Mouse (Mus musculus): ENCODE measurements around the gene Rtkn2. TPM values are rescaled to one million over a fixed set of nuclear protein-coding genes. Genes with fewer than 3 reads are reported as not detected.

Gene Rtkn2
- total and polyA plus RNA-seq, 3 experiments = 0.11 TPM; not detected in 2

DNA sequence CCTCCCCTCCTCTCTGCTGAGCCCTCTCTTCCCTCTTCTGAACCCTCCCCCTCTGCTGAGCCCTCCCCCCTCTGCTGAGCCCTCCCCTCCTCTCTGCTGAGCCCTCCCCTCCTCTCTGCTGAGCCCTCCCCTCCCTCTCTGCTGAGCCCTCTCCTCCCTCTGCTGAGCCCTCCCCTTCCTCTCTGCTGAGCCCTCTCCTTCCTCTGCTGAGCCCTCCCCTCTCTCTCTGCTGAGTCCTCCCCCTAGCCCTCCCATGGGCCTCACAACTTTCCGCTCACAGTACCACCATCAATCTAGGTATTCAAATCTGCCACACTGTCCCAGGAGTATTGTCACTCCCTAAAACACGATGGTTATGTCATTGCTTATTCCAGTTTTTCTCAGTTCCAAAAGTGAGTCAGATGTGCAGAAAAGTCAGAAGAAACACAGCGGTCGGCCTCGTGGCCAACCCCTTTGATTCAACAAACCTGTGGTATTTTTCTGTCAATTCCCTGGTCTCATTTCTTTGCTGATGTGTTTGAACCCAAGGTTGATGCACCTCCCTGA lies 49.8 kb downstream of the Rtkn2 start:
- peaks cover 56% of the 10 kb centered on the region for H3K9me3 ChIP-seq (replicated peaks)
- H3K27me3 ChIP-seq (ENCODE audit: insufficient read depth, low read length) = no peaks in the 10 kb centered on the region
- H3K4me1 ChIP-seq (ENCODE audit: insufficient read depth, low read depth, low read length) = no peaks in the 10 kb centered on the region
- H3K36me3 ChIP-seq (replicated peaks) = no peaks in the 10 kb centered on the region
- H3K4me3 ChIP-seq (ENCODE audit: low read depth, low read length) = no peak overlapping the region
- ATAC-seq (ENCODE audit: extremely low read depth, insufficient number of reproducible peaks, low FRiP score, poor library complexity, severe bottlenecking) (no peak), DNase-seq (ENCODE audit: low spot score) (no peak)
- TF ChIP-seq GATA2 (IDR thresholded peaks at IDR 0.05; ENCODE audit: borderline replicate concordance, low read depth, low read length) (no peak), CTCF (IDR thresholded peaks at IDR 0.05; ENCODE audit: low read depth, low read length) (no peak), TAL1 (conservative IDR thresholded peaks at IDR 0.05; ENCODE audit: low read depth, low read length) (no peak), POLR2AphosphoS5 (IDR thresholded peaks at IDR 0.05; ENCODE audit: insufficient replicate concordance, low read depth, low read length) (no peak), GATA1 (IDR thresholded peaks at IDR 0.05; ENCODE audit: borderline replicate concordance, low read length) (no peak)

DNA sequence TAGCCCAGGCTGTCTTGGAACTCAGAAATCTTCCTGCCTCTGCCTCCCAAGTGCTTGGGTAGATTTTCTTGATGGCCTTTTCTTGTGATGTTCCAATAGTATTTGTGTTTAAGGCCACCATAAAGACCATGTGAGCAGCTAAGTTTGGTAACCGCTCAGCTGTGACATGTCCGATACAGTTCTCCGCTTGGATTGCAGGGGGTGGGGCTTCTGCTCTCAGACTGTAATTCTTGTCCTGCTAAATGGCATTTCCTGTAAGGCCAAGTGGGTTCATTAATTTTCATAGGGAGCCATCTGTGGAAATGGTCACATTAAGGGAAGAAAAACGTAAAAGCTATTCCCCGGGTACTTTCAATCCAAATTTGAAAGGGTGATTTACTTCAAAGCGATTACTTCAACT lies 50.7 kb downstream of the Rtkn2 start:
- H3K9me3 ChIP-seq (replicated peaks) = peaks cover 53% of the 10 kb centered on the region
- H3K36me3 ChIP-seq (replicated peaks) = no peaks in the 10 kb centered on the region
- H3K4me3 ChIP-seq (ENCODE audit: low read depth, low read length) = no peak overlapping the region
- DNase-seq (ENCODE audit: low spot score) = no peak
- ATAC-seq (ENCODE audit: extremely low read depth, insufficient number of reproducible peaks, low FRiP score, poor library complexity, severe bottlenecking) = no peak
- H3K4me1 ChIP-seq (ENCODE audit: insufficient read depth, low read depth, low read length) = no peaks in the 10 kb centered on the region
- no peak for TF ChIP-seq POLR2AphosphoS5 (IDR thresholded peaks at IDR 0.05; ENCODE audit: insufficient replicate concordance, low read depth, low read length)
- TF ChIP-seq TAL1 (conservative IDR thresholded peaks at IDR 0.05; ENCODE audit: low read depth, low read length) = no peak
- no peak for TF ChIP-seq CTCF (IDR thresholded peaks at IDR 0.05; ENCODE audit: low read depth, low read length)
- no peak for TF ChIP-seq GATA1 (IDR thresholded peaks at IDR 0.05; ENCODE audit: borderline replicate concordance, low read length)
- TF ChIP-seq GATA2 (IDR thresholded peaks at IDR 0.05; ENCODE audit: borderline replicate concordance, low read depth, low read length) = no peak
- no peaks in the 10 kb centered on the region for H3K27me3 ChIP-seq (ENCODE audit: insufficient read depth, low read length)

DNA sequence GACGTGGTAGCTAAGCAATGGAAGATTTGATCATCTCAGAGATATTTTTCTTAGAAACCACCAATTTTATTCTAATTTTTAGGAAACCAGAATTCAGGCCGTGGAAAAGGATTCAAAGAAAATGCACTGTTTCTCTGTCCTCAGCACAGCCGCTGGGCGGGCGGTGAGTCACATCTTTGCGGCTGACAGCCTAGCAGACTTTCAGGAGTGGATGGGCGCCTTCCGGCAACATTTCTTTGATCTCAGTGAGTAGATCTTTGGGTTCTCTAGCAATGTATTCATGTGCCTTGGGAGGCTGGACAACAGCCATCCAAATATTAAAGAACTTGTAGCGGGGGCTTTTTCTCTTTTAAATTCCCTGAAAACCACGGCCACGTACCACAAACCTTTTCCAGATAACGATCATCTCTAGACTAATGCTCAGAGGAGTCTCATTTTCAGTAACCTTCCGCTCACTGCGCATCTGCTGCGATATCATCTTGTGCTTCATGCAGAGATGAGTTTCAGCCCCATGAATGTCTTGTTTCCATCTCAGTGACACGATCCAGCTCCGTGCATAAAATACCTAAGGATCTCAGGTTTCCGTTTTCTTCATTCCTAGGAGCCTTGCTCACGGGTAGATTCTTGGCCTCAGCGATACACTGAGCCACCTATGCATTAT lies 56.5 kb downstream of the Rtkn2 start:
- TF ChIP-seq GATA2 (IDR thresholded peaks at IDR 0.05; ENCODE audit: borderline replicate concordance, low read depth, low read length) (no peak), TAL1 (conservative IDR thresholded peaks at IDR 0.05; ENCODE audit: low read depth, low read length) (no peak), CTCF (IDR thresholded peaks at IDR 0.05; ENCODE audit: low read depth, low read length) (no peak), POLR2AphosphoS5 (IDR thresholded peaks at IDR 0.05; ENCODE audit: insufficient replicate concordance, low read depth, low read length) (no peak), GATA1 (IDR thresholded peaks at IDR 0.05; ENCODE audit: borderline replicate concordance, low read length) (no peak)
- H3K4me3 ChIP-seq (ENCODE audit: low read depth, low read length) = no peak overlapping the region
- no peaks in the 10 kb centered on the region for H3K36me3 ChIP-seq (replicated peaks)
- ATAC-seq (ENCODE audit: extremely low read depth, insufficient number of reproducible peaks, low FRiP score, poor library complexity, severe bottlenecking) (no peak), DNase-seq (ENCODE audit: low spot score) (no peak)
- no peaks in the 10 kb centered on the region for H3K27me3 ChIP-seq (ENCODE audit: insufficient read depth, low read length)
- H3K9me3 ChIP-seq (replicated peaks) = peaks cover 47% of the 10 kb centered on the region
- H3K4me1 ChIP-seq (ENCODE audit: insufficient read depth, low read depth, low read length) = no peaks in the 10 kb centered on the region

DNA sequence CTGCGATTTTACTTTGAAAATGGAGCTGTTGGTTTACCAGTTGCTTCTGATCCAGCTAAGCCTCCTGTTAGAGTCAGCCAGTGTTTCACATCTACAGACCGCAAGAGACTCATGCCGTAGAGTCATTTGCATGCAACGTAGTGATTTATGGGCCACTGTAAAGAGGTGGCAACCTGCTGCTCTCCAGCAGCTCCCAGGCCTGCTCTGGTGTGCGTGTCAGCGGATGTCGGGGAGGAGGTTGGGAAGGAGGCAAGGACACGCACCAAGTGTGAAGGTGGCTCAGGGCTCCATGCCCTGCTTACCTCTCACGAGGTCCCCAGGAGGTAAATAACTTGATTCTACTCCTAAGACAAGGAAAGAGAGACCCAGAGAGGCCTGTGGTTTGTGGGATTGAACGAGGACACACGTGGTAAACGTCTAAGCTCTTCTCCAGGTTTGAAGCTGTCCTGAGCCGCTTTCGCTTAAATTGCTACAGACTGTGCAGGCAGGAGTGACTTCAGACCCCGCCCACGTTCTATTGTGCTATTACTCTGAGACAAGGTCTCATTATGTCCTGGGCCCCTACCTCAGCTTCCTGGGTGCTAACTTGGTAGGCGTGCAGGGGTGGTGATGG lies 57.1 kb downstream of the Rtkn2 start:
- Histone ChIP-seq H3K9me3 (replicated peaks) (peaks cover 47% of the 10 kb centered on the region), H3K36me3 (replicated peaks) (no peaks in the 10 kb centered on the region), H3K27me3 (ENCODE audit: insufficient read depth, low read length) (no peaks in the 10 kb centered on the region), H3K4me3 (ENCODE audit: low read depth, low read length) (no peak overlapping the region), H3K4me1 (ENCODE audit: insufficient read depth, low read depth, low read length) (no peaks in the 10 kb centered on the region)
- ATAC-seq (ENCODE audit: extremely low read depth, insufficient number of reproducible peaks, low FRiP score, poor library complexity, severe bottlenecking) = no peak
- no peak for TF ChIP-seq CTCF (IDR thresholded peaks at IDR 0.05; ENCODE audit: low read depth, low read length)
- TF ChIP-seq TAL1 (conservative IDR thresholded peaks at IDR 0.05; ENCODE audit: low read depth, low read length) = no peak
- TF ChIP-seq GATA2 (IDR thresholded peaks at IDR 0.05; ENCODE audit: borderline replicate concordance, low read depth, low read length) = no peak
- no peak for TF ChIP-seq GATA1 (IDR thresholded peaks at IDR 0.05; ENCODE audit: borderline replicate concordance, low read length)
- TF ChIP-seq POLR2AphosphoS5 (IDR thresholded peaks at IDR 0.05; ENCODE audit: insufficient replicate concordance, low read depth, low read length) = no peak
- no peak for DNase-seq (ENCODE audit: low spot score)

DNA sequence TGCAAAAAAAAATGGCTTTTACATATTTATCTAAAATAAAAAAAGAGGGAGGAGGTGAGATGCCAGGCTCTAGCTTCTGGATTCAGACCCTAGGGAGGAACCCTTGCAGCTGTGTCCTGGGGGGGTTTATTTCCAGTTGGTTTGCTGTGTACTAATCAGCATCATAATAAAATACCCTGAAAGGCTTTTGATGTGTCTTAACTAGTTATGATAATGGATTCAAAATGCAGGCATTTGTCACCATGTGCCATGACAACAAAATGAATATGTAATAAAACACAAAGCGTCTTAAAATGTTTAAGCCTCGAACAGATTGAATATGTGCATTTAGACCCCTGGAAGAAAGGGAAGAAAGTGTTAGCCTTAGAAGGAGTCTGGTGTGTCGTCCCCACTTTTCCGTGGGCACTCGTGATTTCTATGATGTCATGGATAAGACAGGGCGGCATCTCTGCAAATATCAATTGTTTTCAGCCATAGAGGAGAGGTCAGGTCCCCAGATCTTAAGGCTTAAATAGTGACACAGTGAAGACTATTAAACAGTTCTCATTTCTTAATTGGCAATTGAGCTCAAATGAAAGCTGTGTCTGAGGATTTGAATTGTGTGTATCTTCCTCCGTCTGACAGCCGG lies 59.7 kb downstream of the Rtkn2 start:
- no peaks in the 10 kb centered on the region for H3K36me3 ChIP-seq (replicated peaks)
- no peak overlapping the region for H3K4me3 ChIP-seq (ENCODE audit: low read depth, low read length)
- H3K9me3 ChIP-seq (replicated peaks) = peaks cover 43% of the 10 kb centered on the region
- no peak for TF ChIP-seq GATA1 (IDR thresholded peaks at IDR 0.05; ENCODE audit: borderline replicate concordance, low read length)
- TF ChIP-seq GATA2 (IDR thresholded peaks at IDR 0.05; ENCODE audit: borderline replicate concordance, low read depth, low read length) = no peak
- TF ChIP-seq CTCF (IDR thresholded peaks at IDR 0.05; ENCODE audit: low read depth, low read length) = no peak
- TF ChIP-seq TAL1 (conservative IDR thresholded peaks at IDR 0.05; ENCODE audit: low read depth, low read length) = no peak
- no peak for TF ChIP-seq POLR2AphosphoS5 (IDR thresholded peaks at IDR 0.05; ENCODE audit: insufficient replicate concordance, low read depth, low read length)
- no peaks in the 10 kb centered on the region for H3K27me3 ChIP-seq (ENCODE audit: insufficient read depth, low read length)
- ATAC-seq (ENCODE audit: extremely low read depth, insufficient number of reproducible peaks, low FRiP score, poor library complexity, severe bottlenecking) = no peak
- DNase-seq (ENCODE audit: low spot score) = no peak
- H3K4me1 ChIP-seq (ENCODE audit: insufficient read depth, low read depth, low read length) = no peaks in the 10 kb centered on the region

DNA sequence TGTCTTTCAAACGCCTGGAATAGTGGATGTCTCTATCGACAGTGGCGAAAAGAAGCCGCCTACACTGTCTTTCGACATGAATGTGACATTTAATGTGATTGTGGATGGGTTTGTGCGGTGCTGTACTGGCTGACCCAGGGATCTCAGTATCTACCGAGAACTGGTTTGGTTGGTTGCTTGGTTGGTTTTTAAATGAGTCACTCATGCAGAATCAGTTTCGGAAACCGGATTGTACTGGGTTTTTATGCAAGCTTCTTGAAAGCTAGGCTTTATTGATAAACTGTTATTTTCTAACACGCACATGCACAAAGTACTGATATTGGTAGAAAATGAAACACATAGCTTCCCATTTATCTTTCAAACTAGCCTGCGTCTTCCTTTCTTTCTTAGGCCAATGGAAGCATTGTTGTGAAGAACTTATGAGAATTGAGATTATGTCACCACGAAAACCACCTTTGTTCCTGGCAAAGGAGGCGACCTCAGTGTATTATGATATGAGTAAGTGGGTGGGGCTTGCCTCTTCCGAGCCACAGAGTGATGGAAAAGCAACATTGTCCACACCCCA lies 60.4 kb downstream of the Rtkn2 start:
- TF ChIP-seq CTCF (IDR thresholded peaks at IDR 0.05; ENCODE audit: low read depth, low read length) = no peak
- no peak for TF ChIP-seq POLR2AphosphoS5 (IDR thresholded peaks at IDR 0.05; ENCODE audit: insufficient replicate concordance, low read depth, low read length)
- TF ChIP-seq TAL1 (conservative IDR thresholded peaks at IDR 0.05; ENCODE audit: low read depth, low read length) = no peak
- H3K4me1 ChIP-seq (ENCODE audit: insufficient read depth, low read depth, low read length) = no peaks in the 10 kb centered on the region
- H3K4me3 ChIP-seq (ENCODE audit: low read depth, low read length) = no peak overlapping the region
- no peak for DNase-seq (ENCODE audit: low spot score)
- ATAC-seq (ENCODE audit: extremely low read depth, insufficient number of reproducible peaks, low FRiP score, poor library complexity, severe bottlenecking) = no peak
- peaks cover 43% of the 10 kb centered on the region for H3K9me3 ChIP-seq (replicated peaks)
- H3K36me3 ChIP-seq (replicated peaks) = no peaks in the 10 kb centered on the region
- no peaks in the 10 kb centered on the region for H3K27me3 ChIP-seq (ENCODE audit: insufficient read depth, low read length)

Measured in G1E (cell line).